Mouse (Mus musculus): ENCODE data around the gene Ankrd16.

The Ankrd16 gene

DNA sequence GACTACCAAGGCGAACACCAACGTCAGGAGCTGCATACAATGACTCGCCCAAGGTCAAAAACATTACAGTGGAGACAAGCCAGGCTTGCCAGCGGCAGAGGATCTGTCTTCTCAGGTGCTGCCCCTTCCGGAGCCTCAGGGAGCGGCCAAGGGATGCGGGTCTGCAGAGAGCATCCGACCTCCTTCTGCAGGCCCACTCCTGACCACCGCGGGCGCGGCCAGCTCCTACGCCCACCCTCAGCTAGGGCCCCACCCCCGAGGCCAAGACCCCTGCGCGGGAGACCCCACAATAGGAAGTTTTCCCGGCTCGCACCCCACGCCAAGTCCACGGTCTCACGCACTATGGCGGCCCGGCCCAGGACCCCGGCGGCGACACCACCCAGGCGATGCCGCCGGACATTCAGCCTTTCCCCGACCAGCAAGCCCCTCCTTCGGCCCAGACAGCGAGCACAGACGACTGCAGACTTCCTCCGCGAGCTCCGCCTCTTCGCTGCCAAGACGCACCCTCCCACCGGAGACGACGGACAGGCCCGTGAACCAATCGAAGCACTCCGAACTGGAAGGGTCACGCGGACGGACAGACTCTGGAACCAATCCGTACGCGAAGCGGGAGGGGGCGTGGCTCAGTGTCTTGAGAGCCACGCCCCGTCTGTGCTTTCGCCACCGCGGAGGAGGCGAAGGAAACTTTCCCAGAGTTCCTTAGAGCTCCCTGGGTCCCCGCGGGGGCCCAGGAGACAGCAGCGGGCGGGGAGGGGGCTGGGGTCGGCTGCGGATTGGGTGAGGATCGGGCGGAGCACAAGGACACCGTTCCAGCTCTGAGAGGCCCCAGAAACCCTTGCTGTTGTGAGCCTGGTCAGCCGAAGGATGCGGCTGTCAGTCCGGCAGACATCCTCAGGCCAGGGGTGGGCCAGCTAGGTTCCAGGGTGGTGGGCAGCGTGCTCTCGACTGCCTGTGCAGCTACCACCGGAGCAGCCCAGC lies at the start of gene Ankrd16, which contains the start of gene Fbh1:
Gene Ankrd16, plus strand, starts transcription at position 786 of the 978 bp plus-strand sequence.
Gene Fbh1, minus strand, starts transcription at position 492 of the 978 bp plus-strand sequence.
- in situ Hi-C loops (cut with MboI): no loop called here

DNA sequence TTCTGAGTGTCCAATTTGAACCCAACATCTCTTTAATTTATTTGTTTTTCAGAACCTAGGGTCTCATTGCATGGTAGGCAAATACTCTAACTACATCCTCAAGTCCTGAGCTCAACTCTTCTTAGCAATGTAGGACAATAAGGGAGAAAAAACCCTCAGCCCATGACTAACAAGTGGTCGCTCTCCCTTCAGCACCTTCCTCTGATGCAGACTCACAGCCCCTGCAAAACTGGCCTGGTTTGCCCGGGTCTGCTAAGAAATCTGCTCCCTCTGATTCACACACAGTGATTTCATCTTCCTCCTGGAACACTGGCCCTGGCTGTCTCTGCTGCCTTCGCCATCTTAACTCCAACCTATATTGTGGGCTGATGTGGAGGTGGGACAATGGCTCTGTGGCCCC lies 48.6 kb upstream of the Ankrd16 start:
- in situ Hi-C loops (cut with MboI): no loop called here

DNA sequence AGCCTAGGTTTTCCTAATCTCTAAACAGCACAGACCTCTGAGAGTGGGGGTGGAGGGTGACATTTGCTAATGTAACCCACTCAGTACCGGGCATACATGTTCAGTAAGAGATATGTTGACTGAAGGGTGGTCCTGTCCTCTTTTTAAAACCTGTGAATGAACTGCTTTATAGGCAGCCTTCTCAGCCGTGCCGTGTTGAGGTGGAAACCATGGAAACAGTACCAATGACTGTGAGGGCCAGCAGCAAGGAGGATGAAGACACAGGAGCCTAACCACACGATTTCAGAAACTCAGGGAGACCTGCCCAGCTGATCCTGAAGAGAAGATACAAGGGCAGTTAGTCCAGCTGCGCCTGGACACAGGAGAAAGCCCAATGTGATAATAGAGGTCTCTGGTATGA lies 44.7 kb upstream of the Ankrd16 start:
- in situ Hi-C loops (cut with MboI): no loop called here

- in situ Hi-C loops (cut with MboI): no loop called here
These were observed 41.8 kb upstream of the Ankrd16 start for GRCm38 (mm10) chr2:11735853-11736252.

- in situ Hi-C loops (cut with MboI): no loop called here
These were observed 38.9 kb upstream of the Ankrd16 start for GRCm38 (mm10) chr2:11738794-11739193.

DNA sequence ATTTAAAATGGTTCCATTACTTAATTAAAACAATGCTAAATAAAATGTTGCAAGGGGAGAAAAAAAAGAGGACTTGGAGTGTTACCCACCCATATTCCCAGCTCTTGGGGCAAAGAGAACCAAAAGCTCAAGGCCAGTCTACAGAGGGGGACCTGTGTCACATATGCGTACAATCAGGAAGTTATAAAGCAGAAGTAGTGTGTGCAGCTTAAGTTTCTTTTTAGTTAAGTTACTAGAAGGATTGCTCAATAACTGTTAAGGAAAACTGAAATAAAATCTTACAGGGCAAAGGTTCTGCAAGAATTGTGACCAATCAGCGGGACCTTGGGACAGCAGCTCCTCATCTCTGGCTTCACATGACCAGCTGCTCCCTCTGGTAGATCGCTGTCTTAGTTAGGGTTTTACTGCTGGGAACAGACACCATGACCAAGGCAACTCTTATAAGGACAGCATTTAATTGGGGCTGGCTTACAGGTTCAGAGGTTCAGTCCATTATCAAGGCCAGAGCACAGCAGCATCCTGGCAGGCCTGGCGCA lies 38.1 kb upstream of the Ankrd16 start:
- in situ Hi-C loops (cut with MboI): no loop called here

- in situ Hi-C loops (cut with MboI): no loop called here
These were observed 15.1 kb upstream of the Ankrd16 start for GRCm38 (mm10) chr2:11762541-11762940.

DNA sequence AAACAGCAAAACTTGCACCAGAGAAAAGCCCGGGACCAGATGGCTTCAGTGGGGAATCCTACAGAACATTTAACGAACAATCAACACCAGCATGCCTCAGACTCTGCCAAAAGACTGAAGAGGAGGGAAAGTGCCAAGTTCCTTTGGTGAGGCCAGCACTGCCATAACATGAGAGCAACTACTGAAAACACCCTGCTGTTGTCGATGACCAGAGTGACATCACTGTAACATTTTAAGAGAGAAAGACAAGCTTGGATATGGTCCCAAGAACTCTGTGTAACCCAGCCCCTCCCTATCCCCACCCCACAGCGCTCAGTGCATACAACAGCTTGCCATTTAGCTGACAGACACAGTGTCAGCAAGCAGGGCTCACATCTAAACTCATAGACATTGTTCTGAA lies 12.0 kb upstream of the Ankrd16 start:
- in situ Hi-C loops (cut with MboI): no loop called here

GRCm38 (mm10) chr2:11766485-11767160 lies 11.1 kb upstream of the Ankrd16 start:
- in situ Hi-C loops (cut with MboI): no loop called here

GRCm38 (mm10) chr2:11767161-11767545 lies 10.5 kb upstream of the Ankrd16 start:
- in situ Hi-C loops (cut with MboI): no loop called here

DNA sequence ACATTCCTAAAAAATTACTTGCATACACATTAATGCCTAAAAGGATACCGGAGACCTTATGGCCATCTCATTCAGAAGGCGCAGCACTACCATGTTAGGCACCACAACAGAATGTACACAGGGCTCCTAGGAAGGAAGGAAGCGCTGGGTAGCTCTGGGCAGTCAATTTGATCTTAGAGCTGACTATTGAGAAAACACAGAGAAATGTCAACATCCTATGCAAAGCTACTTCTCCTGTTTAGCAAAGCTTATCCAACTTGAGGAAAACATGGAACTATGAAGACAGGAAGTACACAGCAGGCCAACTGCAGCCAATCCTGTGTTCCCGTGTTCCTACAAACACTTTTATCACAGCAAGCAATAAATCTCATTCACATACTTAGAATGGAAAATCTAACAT lies 6.0 kb upstream of the Ankrd16 start:
- in situ Hi-C loops (cut with MboI): no loop called here

DNA sequence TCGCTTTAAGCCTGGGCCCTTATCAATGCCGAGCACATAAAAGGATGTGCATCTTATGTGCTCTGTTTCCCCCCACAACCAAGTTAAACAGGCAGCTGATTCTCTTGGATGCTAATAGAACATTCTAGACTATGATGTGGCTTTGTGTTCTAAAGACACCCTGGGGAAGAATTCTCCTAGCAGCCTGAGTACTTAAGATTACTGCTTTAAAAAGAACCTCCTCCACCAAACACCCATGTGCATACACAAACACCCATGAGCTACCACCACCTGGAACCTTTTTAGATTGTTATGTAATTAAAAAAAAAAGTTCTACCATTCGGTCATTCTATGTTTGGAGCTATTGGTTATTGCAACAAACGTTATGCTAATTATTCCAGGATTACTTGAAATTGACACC lies 5.3 kb upstream of the Ankrd16 start:
- in situ Hi-C loops (cut with MboI): no loop called here

GRCm38 (mm10) chr2:11774426-11774825 lies 3.2 kb upstream of the Ankrd16 start:
- in situ Hi-C loops (cut with MboI): no loop called here

DNA sequence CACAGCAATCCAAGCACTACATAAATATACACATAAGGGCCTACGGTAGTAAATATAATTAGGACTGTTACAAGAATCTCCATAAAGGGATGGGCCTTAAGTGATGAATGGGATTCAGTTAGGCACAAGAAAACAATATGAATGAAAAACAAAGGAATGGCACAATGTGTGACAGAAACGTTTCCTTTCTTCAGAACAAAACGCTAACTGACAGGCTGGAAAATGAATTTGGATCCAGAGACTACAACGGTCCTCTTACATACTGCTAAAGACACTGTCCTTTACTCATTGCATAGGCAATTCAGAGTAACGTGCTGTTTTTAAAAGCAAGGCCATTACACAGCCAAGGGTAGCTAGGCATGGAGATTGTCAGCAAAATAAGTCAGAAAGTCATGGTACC lies 2.6 kb upstream of the Ankrd16 start:
- in situ Hi-C loops (cut with MboI): no loop called here

DNA sequence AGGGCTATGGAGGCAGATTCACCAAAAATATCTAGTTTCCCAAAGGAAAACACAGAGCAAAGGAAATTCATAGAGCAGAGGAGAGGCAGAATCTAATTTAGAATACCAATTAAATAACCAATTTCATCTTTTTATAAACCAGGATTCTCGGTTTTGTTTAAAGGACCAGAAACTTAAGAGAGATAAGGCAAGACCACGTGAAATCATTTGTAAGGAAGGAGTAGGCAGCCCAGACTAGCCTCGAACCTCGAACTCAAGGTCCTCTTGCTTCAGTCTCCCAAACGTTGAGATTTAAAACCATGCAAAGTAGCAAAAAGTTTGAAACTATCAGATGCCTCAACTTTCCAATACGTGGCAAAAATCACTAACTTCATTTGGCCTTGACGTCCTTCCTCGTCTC lies 1.3 kb upstream of the Ankrd16 start:
- in situ Hi-C loops (cut with MboI): no loop called here

DNA sequence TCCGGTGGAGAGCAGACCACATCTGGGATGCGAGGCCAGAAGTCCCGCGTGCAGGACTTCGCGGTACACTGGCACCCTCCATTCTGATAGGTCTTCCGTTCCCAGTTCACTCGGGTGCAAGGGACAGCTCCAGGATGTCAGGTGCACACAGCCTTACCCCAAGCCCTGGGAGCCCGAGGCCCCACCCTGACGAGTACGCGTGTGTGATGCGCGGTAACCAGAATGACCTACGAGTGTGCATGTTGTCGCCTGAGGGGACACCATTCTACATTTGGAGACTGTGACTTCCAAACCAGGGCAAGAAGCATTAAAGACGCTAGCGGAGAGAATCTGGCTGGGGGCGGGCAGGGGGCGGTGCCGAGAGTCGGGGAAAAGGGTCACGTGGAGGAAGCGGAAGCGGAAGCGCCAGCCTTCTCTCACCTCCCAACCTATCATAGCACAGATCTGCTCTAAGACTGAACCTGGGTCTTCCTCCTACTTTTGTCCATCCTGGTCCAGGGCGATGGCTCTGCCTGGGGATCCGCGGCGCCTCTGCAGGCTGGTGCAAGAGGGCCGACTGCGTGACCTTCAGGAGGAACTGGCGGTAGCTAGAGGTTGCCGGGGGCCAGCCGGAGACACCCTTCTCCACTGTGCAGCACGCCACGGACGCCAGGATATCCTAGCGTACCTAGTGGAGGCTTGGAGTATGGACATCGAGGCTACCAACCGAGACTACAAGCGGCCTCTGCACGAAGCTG lies 579 bp downstream of the Ankrd16 start:
- in situ Hi-C loops (cut with MboI): no loop called here

- in situ Hi-C loops (cut with MboI): no loop called here
These were observed 6.5 kb downstream of the Ankrd16 start for GRCm38 (mm10) chr2:11784159-11784558.

DNA sequence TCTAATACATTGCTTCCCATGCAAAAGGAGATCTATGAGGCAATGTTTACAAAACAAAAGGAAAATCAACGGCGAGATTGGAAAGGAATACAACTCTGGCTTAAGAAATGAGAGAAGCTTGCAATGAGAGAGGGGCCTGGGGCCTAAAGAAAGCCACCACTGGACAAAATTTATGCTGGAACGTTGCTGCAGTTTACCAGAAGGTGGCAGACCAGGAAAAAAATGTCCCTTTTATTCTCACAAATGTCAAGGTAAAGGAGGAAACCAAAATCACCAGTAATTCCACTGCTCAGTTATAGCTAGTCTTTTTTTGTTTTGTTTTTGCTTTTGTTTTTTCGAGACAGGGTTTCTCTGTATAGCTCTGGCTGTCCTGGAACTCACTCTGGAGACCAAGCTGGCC lies 17.0 kb downstream of the Ankrd16 start:
- in situ Hi-C loops (cut with MboI): no loop called here

GRCm38 (mm10) chr2:11797930-11798364 lies 20.3 kb downstream of the Ankrd16 start:
- in situ Hi-C loops (cut with MboI): no loop called here

DNA sequence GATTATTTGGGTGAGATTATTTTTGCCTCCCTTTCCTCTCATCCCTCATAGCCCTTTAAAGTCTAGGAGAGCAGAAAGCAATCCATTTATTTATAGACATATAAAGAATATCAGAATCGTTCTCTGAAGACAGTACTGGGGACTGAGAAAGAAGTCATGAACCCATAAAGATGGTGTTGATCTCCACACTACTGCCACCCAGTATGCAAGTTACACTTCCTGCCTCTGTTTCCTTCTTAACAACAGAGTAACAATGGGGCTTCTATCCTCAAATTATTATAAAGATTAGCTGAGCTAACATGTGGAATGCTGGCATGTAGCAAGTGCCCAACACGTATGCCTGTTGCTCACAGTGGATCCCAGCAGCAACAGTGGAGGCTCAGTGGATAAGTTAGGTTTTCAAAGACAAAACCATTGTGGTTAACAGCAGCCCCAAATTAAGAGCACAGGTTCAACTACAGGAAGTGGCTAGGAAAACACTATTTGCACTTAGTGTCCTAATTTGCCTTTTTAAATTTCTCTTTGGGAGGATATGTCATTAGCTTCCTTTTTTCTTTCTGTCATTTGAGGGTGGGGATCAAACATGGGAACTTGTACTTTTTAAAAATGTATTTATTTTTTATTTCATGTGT lies 23.7 kb downstream of the Ankrd16 start:
- in situ Hi-C loops (cut with MboI): no loop called here
